Mouse (Mus musculus) C2C12 (cell line): Measurements from ENCODE around the gene 0610012G03Rik. TPM values are rescaled to one million over a fixed set of nuclear protein-coding genes. Genes with fewer than 3 reads are reported as not detected.

ENCODE experiments used
- H3K27me3 ChIP-seq: one replicate; pipeline ENCODE4 v1.6.1; 2011; ENCODE audit not compliant: control insufficient read depth, insufficient read depth, insufficient read length
- H3K36me3 ChIP-seq: one replicate; pipeline ENCODE4 v1.6.1; 2011; ENCODE audit not compliant: control insufficient read depth, insufficient read depth
- H3K4me3 ChIP-seq: one replicate; pipeline ENCODE4 v1.5.1; 2011; ENCODE audit warnings: mild to moderate bottlenecking, control low read depth; ENCODE audit not compliant: poor library complexity, insufficient read depth, severe bottlenecking
- H3K79me2 ChIP-seq: one replicate; pipeline ENCODE4 v1.6.1; 2011; ENCODE audit not compliant: control insufficient read depth, insufficient read depth
- H3K79me3 ChIP-seq: one replicate; pipeline ENCODE4 v1.6.1; 2011; ENCODE audit warnings: low read depth, control low read depth
- H3ac ChIP-seq: one replicate; pipeline ENCODE3; 2011; ENCODE audit warnings: low read depth; ENCODE audit not compliant: control insufficient read depth, insufficient read length
- CEBPB ChIP-seq: IDR thresholded peaks from one replicate; pipeline ENCODE4 v1.6.1; 2011; ENCODE audit warnings: low read depth, mild to moderate bottlenecking, control low read depth, moderate library complexity
- CTCF ChIP-seq: IDR thresholded peaks from one replicate; pipeline ENCODE4 v1.5.1; 2011; ENCODE audit not compliant: control insufficient read depth, insufficient read depth, insufficient read length
- FOSL1 ChIP-seq: IDR thresholded peaks from one replicate; pipeline ENCODE4 v1.8.0; 2011; ENCODE audit warnings: mild to moderate bottlenecking, low read length; ENCODE audit not compliant: poor library complexity, insufficient read depth, severe bottlenecking
- MAX ChIP-seq: IDR thresholded peaks from one replicate; pipeline ENCODE4 v1.6.1; 2011; ENCODE audit warnings: mild to moderate bottlenecking, control low read depth
- MYOD1 ChIP-seq: IDR thresholded peaks from one replicate; pipeline ENCODE4 v1.6.1; 2011; ENCODE audit warnings: low read depth; ENCODE audit not compliant: control insufficient read depth, insufficient read length
- MYOG ChIP-seq: IDR thresholded peaks from one replicate; pipeline ENCODE4 v1.6.1; 2011; ENCODE audit not compliant: control insufficient read depth, insufficient read length; ENCODE audit errors: extremely low read depth
- USF1 ChIP-seq: IDR thresholded peaks from one replicate; pipeline ENCODE4 v1.6.1; 2011; ENCODE audit warnings: low read depth, mild to moderate bottlenecking, control low read depth, moderate library complexity
- microRNA-seq: library from miRNA; unstranded; fragments of <30 nt; microRNA quantifications from one replicate; pipeline ENCODE4, GENCODE M21; 2019; ENCODE audit warnings: borderline microRNAs expressed
- polyA plus RNA-seq: library from polyadenylated mRNA; unstranded; fragments of >200 nt; fragmentation: generic; extraction: Trizol; gene quantifications from one replicate; pipeline ENCODE4 v1.2.1, GENCODE M21; 2012; ENCODE audit warnings: missing spikeins

0610012G03Rik gene
- polyA plus RNA-seq, 1 experiment, result 46.3 TPM

GRCm38 (mm10) chr16:31905331-31905730 is 43.0 kb downstream of the 0610012G03Rik start:
- Histone ChIP-seq H3ac (no peak overlapping the region), H3K79me2 (no peaks in the 10 kb centered on the region), H3K27me3 (no peaks in the 10 kb centered on the region), H3K36me3 (no peaks in the 10 kb centered on the region), H3K79me3 (no peaks in the 10 kb centered on the region), H3K4me3 (no peak overlapping the region)
- TF ChIP-seq MYOG (no peak), CEBPB (no peak), MAX (no peak), FOSL1 (no peak), USF1 (no peak), MYOD1 (no peak), CTCF (no peak)

- Histone ChIP-seq H3K36me3 (no peaks in the 10 kb centered on the region), H3K27me3 (peaks cover 3% of the 10 kb centered on the region), H3K79me2 (no peaks in the 10 kb centered on the region), H3ac (no peak overlapping the region), H3K79me3 (no peaks in the 10 kb centered on the region), H3K4me3 (no peak overlapping the region)
- TF ChIP-seq FOSL1, result no peak
- no peak for TF ChIP-seq CEBPB
- TF ChIP-seq CTCF, result no peak
- TF ChIP-seq MYOD1, result no peak
- no peak for TF ChIP-seq MYOG
- no peak for TF ChIP-seq USF1
- no peak for TF ChIP-seq MAX
Measured at GRCm38 (mm10) chr16:31903239-31903638, 45.1 kb downstream of the 0610012G03Rik start.

GRCm38 (mm10) chr16:31901886-31902285 is 46.4 kb downstream of the 0610012G03Rik start:
- Histone ChIP-seq H3K27me3 (peaks cover 3% of the 10 kb centered on the region), H3K4me3 (no peak overlapping the region), H3ac (no peak overlapping the region), H3K79me3 (no peaks in the 10 kb centered on the region), H3K36me3 (no peaks in the 10 kb centered on the region), H3K79me2 (no peaks in the 10 kb centered on the region)
- no peak for TF ChIP-seq FOSL1
- no peak for TF ChIP-seq MYOG
- TF ChIP-seq USF1, result no peak
- TF ChIP-seq CTCF, result no peak
- no peak for TF ChIP-seq MAX
- no peak for TF ChIP-seq MYOD1
- TF ChIP-seq CEBPB, result no peak

GRCm38 (mm10) chr16:31898546-31899326 is 49.6 kb downstream of the 0610012G03Rik start:
- H3K27me3 ChIP-seq, result peaks cover 6% of the 10 kb centered on the region
- H3ac ChIP-seq, result no peak overlapping the region
- H3K79me3 ChIP-seq, result no peaks in the 10 kb centered on the region
- H3K36me3 ChIP-seq, result no peaks in the 10 kb centered on the region
- H3K79me2 ChIP-seq, result no peaks in the 10 kb centered on the region
- H3K4me3 ChIP-seq, result no peak overlapping the region
- TF ChIP-seq FOSL1 (no peak), CEBPB (no peak), MYOD1 (no peak), MYOG (no peak), USF1 (no peak), MAX (no peak), CTCF (no peak)

Small RNA genes lying within 50 kb of the gene (microRNA-seq; reads per million reads assigned to microRNA genes)
- not detected for gene Gm26269

Other genes starting within 250 kb of the 0610012G03Rik start
- not detected for gene Meltf, start 69.7 kb downstream of the 0610012G03Rik start, polyA plus RNA-seq
- 0.05 TPM for gene Pigz, start 14.6 kb downstream of the 0610012G03Rik start, polyA plus RNA-seq
- 34.4 TPM for gene Ncbp2, start within 50 bp of the 0610012G03Rik start, polyA plus RNA-seq
- gene Senp5, start 54.8 kb upstream of the 0610012G03Rik start, polyA plus RNA-seq, result 11.0 TPM
- 16.4 TPM for gene Pak2, start 130.8 kb upstream of the 0610012G03Rik start, polyA plus RNA-seq
- 30.8 TPM for gene Pigx, start 151.2 kb upstream of the 0610012G03Rik start, polyA plus RNA-seq
- 4.2 TPM for gene Cep19, start 151.3 kb upstream of the 0610012G03Rik start, polyA plus RNA-seq
- gene Nrros, start 217.1 kb upstream of the 0610012G03Rik start, polyA plus RNA-seq, result not detected
- not detected for gene Bex6, start 231.3 kb upstream of the 0610012G03Rik start, polyA plus RNA-seq